ENCODE assay signal across 12 mouse cellular contexts in the genomic region with DNA sequence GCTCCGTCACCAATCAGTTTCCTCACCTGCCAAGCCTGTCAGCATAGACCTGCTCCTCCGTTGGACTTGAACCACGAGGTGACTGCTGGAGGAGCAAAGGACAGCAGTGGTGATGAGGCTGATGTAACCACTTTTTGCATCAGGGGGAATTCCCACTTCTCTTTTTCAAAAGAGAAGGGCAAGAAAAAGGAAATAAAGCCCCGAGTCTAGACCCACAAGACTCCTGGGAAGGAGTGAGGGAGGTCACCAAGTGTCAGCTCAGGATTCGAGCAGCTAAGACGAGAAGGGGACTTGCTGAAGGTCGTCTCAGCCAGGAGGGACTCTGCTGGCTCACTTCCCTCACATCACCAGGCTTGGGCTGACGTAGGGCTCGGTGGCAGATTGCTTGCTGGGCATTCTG. TPM values are rescaled to one million over a fixed set of nuclear protein-coding genes. Genes with fewer than 3 reads are reported as not detected.
DNase-seq lines count a peak whose midpoint lies in the region; ATAC-seq lines count a peak whose summit lies in the region.
"Had no signal": no experiment of that assay in that cellular context is flagged by ENCODE, and none has a peak within 500 bp of the region (broad histone marks: within the 10 kb centered on the region; RNA-seq: fewer than 3 reads in every experiment).

No protein-coding gene starts in this region.

- ATAC-seq in common myeloid progenitor, adult 5-6 weeks (replicated peaks; ENCODE audit: low read depth, poor library complexity, severe bottlenecking), result peak; percentile 78

- peak; percentile 38 for DNase-seq in layer of hippocampus, adult 9-11 months
- DNase-seq in layer of hippocampus, postnatal 14 days (ENCODE audit: low spot score in 2 of 2), result no peak
- peak; percentile 41 for DNase-seq in CD4-positive helper T cell, adult 2 months (ENCODE audit: low read depth, low spot score)
- DNase-seq in natural killer cell, adult 2 months (ENCODE audit: low spot score in 2 of 2), result peak; percentile 49 to 78
- DNase-seq in cerebellum, adult 18-20 months, result no peak
- no peak for DNase-seq in embryo, embryonic 10.5 days (ENCODE audit: low spot score)
- DNase-seq: adrenal gland, adult 2 months; kidney, adult 18-20 months; kidney, postnatal 36 days; retina, postnatal 1 day; thymus, postnatal 25 days had no signal

RNA-seq across cellular contexts. Expression of gene B4galt5, which starts 26.2 kb away (rescaled TPM):
- 10 to 100 TPM; 58.8 to 60.5 TPM for total RNA-seq in layer of hippocampus, postnatal 14 days (2021)
- 1.7 and 5.8 TPM in 2 replicates for total RNA-seq in common myeloid progenitor, adult 5-6 weeks (2017)

RNA-seq across cellular contexts. Expression of gene Slc9a8, which starts 46.4 kb away (rescaled TPM):
- 10 to 100 TPM; 29.9 to 33.3 TPM for total RNA-seq in layer of hippocampus, postnatal 14 days (2021)
- total RNA-seq in common myeloid progenitor, adult 5-6 weeks (2017), result 19.3 and 29.1 TPM in 2 replicates

Comparison
In these comparisons a context has a peak if more than half of its experiments do, and no peak if none do; other contexts are left out.
1. DNase-seq: peak in layer of hippocampus, adult 9-11 months (single experiment), CD4-positive helper T cell, adult 2 months (single experiment) and natural killer cell, adult 2 months (2 of 2); none in layer of hippocampus, postnatal 14 days (0 of 2), cerebellum, adult 18-20 months (0 of 2) and embryo, embryonic 10.5 days (single experiment).